Mouse (Mus musculus): Measurements from ENCODE around the gene Tmem256. TPM values are rescaled to one million over a fixed set of nuclear protein-coding genes. Genes with fewer than 3 reads are reported as not detected.

The Tmem256 gene
- polyA plus RNA-seq, 1 experiment = 279 TPM

- DNase-seq (ENCODE audit: low read depth) = no peak
Measured at GRCm38 (mm10) chr11:69883527-69884151, 45.3 kb downstream of the Tmem256 start.

GRCm38 (mm10) chr11:69884240-69884639 lies 45.9 kb downstream of the Tmem256 start:
- no peak for DNase-seq (ENCODE audit: low read depth)

GRCm38 (mm10) chr11:69884663-69885062 lies 46.3 kb downstream of the Tmem256 start:
- no peak for DNase-seq (ENCODE audit: low read depth)

- DNase-seq (ENCODE audit: low read depth) = no peak
Measured at GRCm38 (mm10) chr11:69886907-69887635, 48.8 kb downstream of the Tmem256 start.

Other genes starting within 250 kb of the Tmem256 start
- 12.5 and 18.1 TPM in 2 replicates for gene Atp1b2, start 232.6 kb upstream of the Tmem256 start, polyA plus RNA-seq (2012; rRNA removed)
- gene Shbg, start 220.6 kb upstream of the Tmem256 start, polyA plus RNA-seq (2012; rRNA removed) = not detected in 2 replicates
- gene Sat2, start 216.5 kb upstream of the Tmem256 start, polyA plus RNA-seq (2012; rRNA removed) = 10.3 and 11.2 TPM in 2 replicates
- 69.7 and 80.8 TPM in 2 replicates for gene Fxr2, start 205.5 kb upstream of the Tmem256 start, polyA plus RNA-seq (2012; rRNA removed)
- gene Sox15, start 183.2 kb upstream of the Tmem256 start, polyA plus RNA-seq (2012; rRNA removed) = 1.9 and 2.4 TPM in 2 replicates
- 118 and 159 TPM in 2 replicates for gene Mpdu1, start 175.9 kb upstream of the Tmem256 start, polyA plus RNA-seq (2012; rRNA removed)
- 31.8 and 35.9 TPM in 2 replicates for gene Cd68, start 172.4 kb upstream of the Tmem256 start, polyA plus RNA-seq (2012; rRNA removed)
- 311 and 352 TPM in 2 replicates for gene Eif4a1, start 166.1 kb upstream of the Tmem256 start, polyA plus RNA-seq (2012; rRNA removed)
- gene Senp3, start 156.4 kb upstream of the Tmem256 start, polyA plus RNA-seq (2012; rRNA removed) = 58.7 and 72.4 TPM in 2 replicates
- 4.6 and 4.7 TPM in 2 replicates for gene Tnfsf13, start 152.7 kb upstream of the Tmem256 start, polyA plus RNA-seq (2012; rRNA removed)
- gene Tnfsf12, start 142.7 kb upstream of the Tmem256 start, polyA plus RNA-seq (2012; rRNA removed) = 21.3 and 27.6 TPM in 2 replicates
- gene Tnfsfm13, start 142.4 kb upstream of the Tmem256 start, polyA plus RNA-seq (2012; rRNA removed) = 4.2 and 4.9 TPM in 2 replicates
- 18.5 and 48.2 TPM in 2 replicates for gene Polr2a, start 79.9 kb upstream of the Tmem256 start, polyA plus RNA-seq (2012; rRNA removed)
- gene Slc35g3, start 76.5 kb upstream of the Tmem256 start, polyA plus RNA-seq (2012; rRNA removed) = 0.22 and 0.51 TPM in 2 replicates
- gene Zbtb4, start 72.6 kb upstream of the Tmem256 start, polyA plus RNA-seq (2012; rRNA removed) = 30.6 and 32.9 TPM in 2 replicates
- gene Chrnb1, start 42.6 kb upstream of the Tmem256 start, polyA plus RNA-seq (2012; rRNA removed) = 15.3 and 18.3 TPM in 2 replicates
- gene Fgf11, start 36.7 kb upstream of the Tmem256 start, polyA plus RNA-seq (2012; rRNA removed) = 6.9 and 7.7 TPM in 2 replicates
- 12.9 and 20.5 TPM in 2 replicates for gene Tmem102, start 32.9 kb upstream of the Tmem256 start, polyA plus RNA-seq (2012; rRNA removed)
- gene Gm39566, start 23.2 kb upstream of the Tmem256 start, polyA plus RNA-seq (2012; rRNA removed) = 0.18 and 0.47 TPM in 2 replicates
- gene Spem2, start 20.0 kb upstream of the Tmem256 start, polyA plus RNA-seq (2012; rRNA removed) = 6.8 and 9.8 TPM in 2 replicates
- 11.3 and 16.5 TPM in 2 replicates for gene Spem1, start 16.3 kb upstream of the Tmem256 start, polyA plus RNA-seq (2012; rRNA removed)
- 19.0 and 23.8 TPM in 2 replicates for gene Nlgn2, start 730 bp upstream of the Tmem256 start, polyA plus RNA-seq (2012; rRNA removed)
- 60.4 and 66.9 TPM in 2 replicates for gene Plscr3, start 7.9 kb downstream of the Tmem256 start, polyA plus RNA-seq (2012; rRNA removed)
- 26.0 and 32.5 TPM in 2 replicates for gene Tnk1, start 20.2 kb downstream of the Tmem256 start, polyA plus RNA-seq (2012; rRNA removed)
- gene Tmem95, start 39.5 kb downstream of the Tmem256 start, polyA plus RNA-seq (2012; rRNA removed) = not detected in 2 replicates
- gene Kctd11, start 42.9 kb downstream of the Tmem256 start, polyA plus RNA-seq (2012; rRNA removed) = 9.0 and 10.0 TPM in 2 replicates
- gene Acap1, start 57.0 kb downstream of the Tmem256 start, polyA plus RNA-seq (2012; rRNA removed) = 37.7 and 38.2 TPM in 2 replicates
- 5.4 and 5.9 TPM in 2 replicates for gene 2810408A11Rik, start 62.5 kb downstream of the Tmem256 start, polyA plus RNA-seq (2012; rRNA removed)
- gene Neurl4, start 62.6 kb downstream of the Tmem256 start, polyA plus RNA-seq (2012; rRNA removed) = 42.3 and 45.0 TPM in 2 replicates
- 56.9 and 61.2 TPM in 2 replicates for gene Gps2, start 75.4 kb downstream of the Tmem256 start, polyA plus RNA-seq (2012; rRNA removed)
- 457 and 520 TPM in 2 replicates for gene Eif5a, start 83.4 kb downstream of the Tmem256 start, polyA plus RNA-seq (2012; rRNA removed)
- 19.2 and 37.4 TPM in 2 replicates for gene Ybx2, start 97.3 kb downstream of the Tmem256 start, polyA plus RNA-seq (2012; rRNA removed)
- gene Slc2a4, start 109.7 kb downstream of the Tmem256 start, polyA plus RNA-seq (2012; rRNA removed) = 121 and 139 TPM in 2 replicates
- gene Cldn7, start 126.3 kb downstream of the Tmem256 start, polyA plus RNA-seq (2012; rRNA removed) = 88.4 and 172 TPM in 2 replicates
- 94.3 and 108 TPM in 2 replicates for gene Ctdnep1, start 142.6 kb downstream of the Tmem256 start, polyA plus RNA-seq (2012; rRNA removed)
- gene Elp5, start 144.0 kb downstream of the Tmem256 start, polyA plus RNA-seq (2012; rRNA removed) = 60.1 and 80.3 TPM in 2 replicates
- gene Gabarap, start 152.6 kb downstream of the Tmem256 start, polyA plus RNA-seq (2012; rRNA removed) = 568 and 793 TPM in 2 replicates
- 22.8 and 23.2 TPM in 2 replicates for gene Phf23, start 157.3 kb downstream of the Tmem256 start, polyA plus RNA-seq (2012; rRNA removed)
- gene Dvl2, start 162.1 kb downstream of the Tmem256 start, polyA plus RNA-seq (2012; rRNA removed) = 13.7 and 19.1 TPM in 2 replicates
- gene Acadvl, start 176.9 kb downstream of the Tmem256 start, polyA plus RNA-seq (2012; rRNA removed) = 79.9 and 96.2 TPM in 2 replicates
- gene Dlg4, start 178.4 kb downstream of the Tmem256 start, polyA plus RNA-seq (2012; rRNA removed) = 12.8 and 16.6 TPM in 2 replicates
- 0.08 and 0.72 TPM in 2 replicates for gene Asgr1, start 215.6 kb downstream of the Tmem256 start, polyA plus RNA-seq (2012; rRNA removed)

Measured in gonadal fat pad, adult 2 months (tissue).